Mouse (Mus musculus) heart, embryonic 12.5 days (tissue): Measurements from ENCODE around the gene Myh6. TPM values are rescaled to one million over a fixed set of nuclear protein-coding genes. Genes with fewer than 3 reads are reported as not detected.
"Not testable (repeated sequence)": the region's sequence is repeated elsewhere in the genome, so short reads cannot be mapped to it uniquely, and the experiment has no call there.

ENCODE experiments used
- ATAC-seq: fragments of 200-750 bp; cut with Nextera tagmentation; 2 replicates; pipeline ENCODE4 v1.8.0; 2017; ENCODE audit warnings: moderate TSS enrichment, moderate library complexity; ENCODE audit not compliant: insufficient number of reproducible peaks, low FRiP score
- H3K27ac ChIP-seq: fragments of 300-500 bp; sonication (generic); 2 replicates; pipeline ENCODE4 v1.5.1; 2016; ENCODE audit warnings: mild to moderate bottlenecking, moderate library complexity; ENCODE audit not compliant: poor library complexity, severe bottlenecking
- H3K27me3 ChIP-seq: fragments of 300-500 bp; sonication (generic); replicated peaks from 2 replicates; pipeline ENCODE4 v1.6.1; 2016; ENCODE audit warnings: mild to moderate bottlenecking, moderate library complexity
- H3K36me3 ChIP-seq: fragments of 300-500 bp; sonication (generic); 2 replicates; pipeline ENCODE4 v1.6.1; 2016; ENCODE audit warnings: mild to moderate bottlenecking, moderate library complexity
- H3K4me1 ChIP-seq: fragments of 300-500 bp; sonication (generic); replicated peaks from 2 replicates; pipeline ENCODE4 v1.6.1; 2016; ENCODE audit warnings: mild to moderate bottlenecking
- H3K4me2 ChIP-seq: fragments of 300-500 bp; sonication (generic); 2 replicates; pipeline ENCODE4 v1.6.1; 2016; ENCODE audit warnings: mild to moderate bottlenecking, moderate library complexity
- H3K4me3 ChIP-seq: fragments of 300-500 bp; sonication (generic); 2 replicates; pipeline ENCODE4 v1.5.1; 2016; ENCODE audit warnings: mild to moderate bottlenecking
- H3K9ac ChIP-seq: fragments of 300-500 bp; sonication (generic); 2 replicates; pipeline ENCODE4 v1.6.1; 2016; ENCODE audit warnings: mild to moderate bottlenecking, moderate library complexity
- H3K9me3 ChIP-seq: fragments of 300-500 bp; sonication (generic); replicated peaks from 2 replicates; pipeline ENCODE4 v1.6.1; 2016; ENCODE audit warnings: mild to moderate bottlenecking, moderate library complexity
- WGBS: fragments of 180-500 bp; shearing (Covaris S2); methylation state at CpG from one replicate; pipeline ENCODE4 v1.1.7; 2016; 5-methylcytosine and 5-hydroxymethylcytosine counted together
- polyA plus RNA-seq: library from polyadenylated mRNA; unstranded; fragments of >200 nt; fragmentation: Nextera tagmentation; extraction: Ambion mirVana; gene quantifications from 2 replicates; pipeline ENCODE4 v1.2.1, GENCODE M21; 2016

Myh6 gene
- polyA plus RNA-seq, 1 experiment from 2014 or later = 2,858 TPM

- no peaks in the 10 kb centered on the region for H3K27me3 ChIP-seq
- peaks cover 89% of the 10 kb centered on the region for H3K36me3 ChIP-seq
- H3K4me3 ChIP-seq = peak overlapping the region; percentile 61; the same call in 1 of the 2 replicates
- no peaks in the 10 kb centered on the region for H3K9me3 ChIP-seq
- peaks cover 51% of the 10 kb centered on the region for H3K4me1 ChIP-seq
- peak overlapping the region; percentile 32; the same call in 1 of the 2 replicates for H3K27ac ChIP-seq
- ATAC-seq = no peak
- peak overlapping the region; percentile 68 for H3K4me2 ChIP-seq
- peak overlapping the region; percentile 41 for H3K9ac ChIP-seq
- WGBS = 70% methylated on average over 3 of the region's 3 CpGs
Measured at GRCm38 (mm10) chr14:54959197-54959596, 7.5 kb downstream of the Myh6 start.

DNA sequence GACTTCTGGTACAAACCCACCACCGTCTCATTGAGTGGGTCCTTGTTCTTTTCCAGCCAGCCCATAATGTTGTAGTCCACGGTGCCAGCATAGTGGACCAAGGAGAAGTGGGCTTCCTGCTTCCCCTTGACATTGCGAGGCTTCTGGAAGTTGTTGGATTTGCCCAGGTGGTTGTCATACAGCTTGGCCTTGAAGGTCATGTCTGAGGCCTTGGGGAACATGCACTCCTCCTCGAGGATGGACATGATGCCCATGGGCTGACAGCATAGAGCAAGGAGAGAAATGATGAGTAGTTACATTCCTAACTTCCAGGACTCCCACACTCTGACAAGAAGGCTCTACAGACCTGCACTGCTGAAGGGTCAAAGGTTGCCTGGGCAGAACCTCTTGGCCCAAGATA lies 8.2 kb downstream of the Myh6 start:
- no peak for ATAC-seq
- peak overlapping the region; percentile 68 for H3K4me2 ChIP-seq
- H3K27me3 ChIP-seq = no peaks in the 10 kb centered on the region
- H3K9me3 ChIP-seq = no peaks in the 10 kb centered on the region
- H3K27ac ChIP-seq = peak overlapping the region; percentile 49; the same call in 1 of the 2 replicates
- H3K36me3 ChIP-seq = peaks cover 89% of the 10 kb centered on the region
- peak overlapping the region; percentile 20; the same call in 1 of the 2 replicates for H3K4me3 ChIP-seq
- 62% methylated on average over 4 of the region's 4 CpGs for WGBS
- peak overlapping the region; percentile 41 for H3K9ac ChIP-seq
- peaks cover 47% of the 10 kb centered on the region for H3K4me1 ChIP-seq

GRCm38 (mm10) chr14:54956533-54956932 lies 10.2 kb downstream of the Myh6 start:
- no peak for ATAC-seq
- no peaks in the 10 kb centered on the region for H3K27me3 ChIP-seq
- peaks cover 91% of the 10 kb centered on the region for H3K36me3 ChIP-seq
- peak overlapping the region; percentile 46 for H3K9ac ChIP-seq
- peak overlapping the region; percentile 7; the same call in 1 of the 2 replicates for H3K4me3 ChIP-seq
- peak overlapping the region; percentile 20; the same call in 1 of the 2 replicates for H3K4me2 ChIP-seq
- WGBS = 72% methylated on average over 9 of the region's 9 CpGs
- H3K9me3 ChIP-seq = no peaks in the 10 kb centered on the region
- H3K4me1 ChIP-seq = peaks cover 34% of the 10 kb centered on the region
- H3K27ac ChIP-seq = 0 out of 2 replicates have a peak overlapping the region, but pooled peaks have one; percentile 15

DNA sequence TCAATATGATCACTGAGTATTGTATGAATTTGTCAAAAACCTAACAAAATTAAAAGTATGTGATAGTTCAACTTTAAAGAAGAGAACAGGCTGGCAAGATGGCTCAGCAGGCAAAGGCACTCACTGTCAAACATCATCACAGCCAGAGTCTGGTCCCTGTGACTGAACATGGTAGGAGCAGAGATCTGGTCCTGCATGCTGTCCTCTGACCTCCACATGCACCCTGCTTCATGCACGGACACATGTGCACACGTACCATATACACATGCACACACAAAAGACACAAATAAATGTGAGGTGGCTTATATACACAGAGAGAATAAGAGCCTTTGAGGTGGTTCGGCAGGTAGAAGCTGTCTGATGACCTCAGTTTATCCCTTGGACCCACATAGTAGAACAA lies 11.2 kb downstream of the Myh6 start:
- Histone ChIP-seq H3K36me3 (peaks cover 90% of the 10 kb centered on the region), H3K4me1 (peaks cover 24% of the 10 kb centered on the region), H3K27me3 (no peaks in the 10 kb centered on the region), H3K27ac (no peak overlapping the region), H3K9ac (no peak overlapping the region), H3K9me3 (no peaks in the 10 kb centered on the region), H3K4me3 (no peak overlapping the region), H3K4me2 (no peak overlapping the region)
- no peak for ATAC-seq
- WGBS = 63% methylated on average over 3 of the region's 3 CpGs

DNA sequence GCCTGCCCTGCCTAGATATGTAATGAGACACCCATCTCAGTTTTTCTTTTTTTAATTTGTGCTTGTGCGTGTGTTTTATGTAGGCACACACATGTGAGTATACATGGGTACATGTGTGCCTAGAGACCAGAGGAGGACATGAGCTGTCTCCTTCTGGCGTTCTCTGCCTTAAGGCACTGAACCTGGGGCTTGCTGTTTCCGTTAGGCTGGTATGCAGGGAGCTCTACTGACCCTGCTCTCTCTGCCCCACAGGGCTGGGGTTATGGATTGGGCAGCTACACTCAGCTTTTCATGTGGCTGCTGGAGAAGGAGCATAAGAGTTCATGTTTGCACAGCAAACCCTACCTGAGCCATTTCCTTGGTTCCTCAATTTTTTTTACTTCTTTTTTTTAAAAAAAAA lies 12.3 kb downstream of the Myh6 start:
- 0 out of 2 replicates have a peak overlapping the region, but pooled peaks have one; percentile 15 for H3K27ac ChIP-seq
- H3K27me3 ChIP-seq = peaks cover 6% of the 10 kb centered on the region
- H3K9me3 ChIP-seq = no peaks in the 10 kb centered on the region
- peaks cover 90% of the 10 kb centered on the region for H3K36me3 ChIP-seq
- no peak overlapping the region for H3K4me2 ChIP-seq
- peaks cover 24% of the 10 kb centered on the region for H3K4me1 ChIP-seq
- no peak overlapping the region for H3K4me3 ChIP-seq
- no peak for ATAC-seq
- H3K9ac ChIP-seq = no peak overlapping the region
- WGBS = 65% methylated on average over 3 of the region's 3 CpGs

- no peaks in the 10 kb centered on the region for H3K9me3 ChIP-seq
- no peak overlapping the region for H3K9ac ChIP-seq
- 74% methylated on average over 8 of the region's 8 CpGs for WGBS
- H3K4me1 ChIP-seq = peaks cover 27% of the 10 kb centered on the region
- peaks cover 90% of the 10 kb centered on the region for H3K36me3 ChIP-seq
- H3K27me3 ChIP-seq = peaks cover 8% of the 10 kb centered on the region
- peak overlapping the region; percentile 15; the same call in 1 of the 2 replicates for H3K27ac ChIP-seq
- H3K4me3 ChIP-seq = no peak overlapping the region
- H3K4me2 ChIP-seq = no peak overlapping the region
- no peak for ATAC-seq
Measured at GRCm38 (mm10) chr14:54953664-54954206, 13.0 kb downstream of the Myh6 start.

- Histone ChIP-seq H3K4me2 (no peak overlapping the region), H3K9me3 (no peaks in the 10 kb centered on the region), H3K27me3 (peaks cover 8% of the 10 kb centered on the region), H3K9ac (no peak overlapping the region), H3K36me3 (peaks cover 89% of the 10 kb centered on the region), H3K4me3 (no peak overlapping the region), H3K27ac (peak overlapping the region; percentile 13; the same call in 1 of the 2 replicates), H3K4me1 (peaks cover 33% of the 10 kb centered on the region)
- no peak for ATAC-seq
- WGBS = 74% methylated on average over 6 of the region's 6 CpGs
Measured at GRCm38 (mm10) chr14:54951587-54951986, 15.1 kb downstream of the Myh6 start.

- ATAC-seq = 0 out of 2 replicates have a peak, but pooled peaks have one; percentile 5
- Histone ChIP-seq H3K9ac (no peak overlapping the region), H3K36me3 (peaks cover 91% of the 10 kb centered on the region), H3K9me3 (no peaks in the 10 kb centered on the region), H3K4me2 (no peak overlapping the region), H3K27ac (peak overlapping the region; percentile 8; the same call in 1 of the 2 replicates), H3K4me1 (peaks cover 33% of the 10 kb centered on the region), H3K27me3 (peaks cover 8% of the 10 kb centered on the region), H3K4me3 (no peak overlapping the region)
- WGBS = 49% methylated on average over 12 of the region's 12 CpGs
Measured at GRCm38 (mm10) chr14:54950493-54950892, 16.2 kb downstream of the Myh6 start.

GRCm38 (mm10) chr14:54948781-54949180 lies 17.9 kb downstream of the Myh6 start:
- peaks cover 33% of the 10 kb centered on the region for H3K4me1 ChIP-seq
- H3K4me2 ChIP-seq = no peak overlapping the region
- H3K9me3 ChIP-seq = no peaks in the 10 kb centered on the region
- H3K27ac ChIP-seq = peak overlapping the region; percentile 57; the same call in 1 of the 2 replicates
- H3K27me3 ChIP-seq = peaks cover 8% of the 10 kb centered on the region
- 74% methylated on average over 9 of the region's 9 CpGs for WGBS
- no peak overlapping the region for H3K4me3 ChIP-seq
- H3K36me3 ChIP-seq = peaks cover 96% of the 10 kb centered on the region
- ATAC-seq = no peak
- H3K9ac ChIP-seq = 0 out of 2 replicates have a peak overlapping the region, but pooled peaks have one; percentile 16

- peaks cover 33% of the 10 kb centered on the region for H3K4me1 ChIP-seq
- 82% methylated on average over 11 of the region's 11 CpGs for WGBS
- not testable (repeated sequence) for H3K4me2 ChIP-seq, H3K9me3 ChIP-seq, H3K27me3 ChIP-seq, ATAC-seq, H3K4me3 ChIP-seq
- 0 out of 2 replicates have a peak overlapping the region, but pooled peaks have one; percentile 13 for H3K27ac ChIP-seq
- H3K36me3 ChIP-seq = peaks cover 96% of the 10 kb centered on the region
- peak overlapping the region; percentile 45; the same call in 1 of the 2 replicates for H3K9ac ChIP-seq
Measured at GRCm38 (mm10) chr14:54947008-54947407, 19.7 kb downstream of the Myh6 start.

DNA sequence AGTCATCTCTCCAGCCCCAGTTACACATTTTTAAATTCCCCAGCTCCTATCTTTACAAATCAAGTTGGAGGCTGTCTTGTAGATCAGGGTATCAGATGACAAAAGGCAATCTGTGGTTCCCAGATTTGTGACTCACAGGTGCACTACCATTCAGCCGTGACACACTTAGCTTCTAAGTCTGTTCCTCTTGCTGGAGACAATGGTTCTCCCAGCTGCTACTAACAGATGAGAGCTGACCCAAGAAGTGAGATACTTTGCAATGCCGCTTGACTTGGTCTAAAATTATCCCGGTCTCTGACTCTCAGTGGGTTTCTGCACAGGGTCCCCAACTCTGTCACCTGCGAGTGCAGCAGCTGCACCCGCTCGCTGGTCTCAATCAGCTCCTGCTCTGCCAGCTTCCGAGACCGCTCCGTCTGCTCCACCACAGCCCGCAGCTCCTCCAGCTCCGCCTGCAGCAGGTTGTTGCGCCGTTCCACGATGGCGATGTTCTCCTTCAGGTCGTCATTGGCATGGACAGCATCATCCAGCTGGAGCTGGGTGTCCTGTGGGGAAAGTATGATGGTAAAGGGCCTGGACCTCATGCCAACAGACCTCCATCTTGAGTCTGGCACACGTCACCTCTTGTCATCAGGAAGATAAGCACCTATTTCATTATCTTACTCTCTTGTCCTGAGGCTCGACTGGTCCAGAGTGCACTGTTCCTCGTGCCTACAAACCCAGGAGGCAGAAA lies 20.6 kb downstream of the Myh6 start:
- no peak overlapping the region for H3K9ac ChIP-seq
- H3K4me1 ChIP-seq = peaks cover 37% of the 10 kb centered on the region
- no peak overlapping the region for H3K4me3 ChIP-seq
- WGBS = 42% methylated on average over 19 of the region's 19 CpGs
- H3K9me3 ChIP-seq = no peaks in the 10 kb centered on the region
- peaks cover 96% of the 10 kb centered on the region for H3K36me3 ChIP-seq
- no peak for ATAC-seq
- no peak overlapping the region for H3K4me2 ChIP-seq
- H3K27me3 ChIP-seq = peaks cover 8% of the 10 kb centered on the region
- H3K27ac ChIP-seq = peak overlapping the region; percentile 18; the same call in 1 of the 2 replicates
